ENCODE assay signal across 8 mouse cellular contexts in the genomic region with DNA sequence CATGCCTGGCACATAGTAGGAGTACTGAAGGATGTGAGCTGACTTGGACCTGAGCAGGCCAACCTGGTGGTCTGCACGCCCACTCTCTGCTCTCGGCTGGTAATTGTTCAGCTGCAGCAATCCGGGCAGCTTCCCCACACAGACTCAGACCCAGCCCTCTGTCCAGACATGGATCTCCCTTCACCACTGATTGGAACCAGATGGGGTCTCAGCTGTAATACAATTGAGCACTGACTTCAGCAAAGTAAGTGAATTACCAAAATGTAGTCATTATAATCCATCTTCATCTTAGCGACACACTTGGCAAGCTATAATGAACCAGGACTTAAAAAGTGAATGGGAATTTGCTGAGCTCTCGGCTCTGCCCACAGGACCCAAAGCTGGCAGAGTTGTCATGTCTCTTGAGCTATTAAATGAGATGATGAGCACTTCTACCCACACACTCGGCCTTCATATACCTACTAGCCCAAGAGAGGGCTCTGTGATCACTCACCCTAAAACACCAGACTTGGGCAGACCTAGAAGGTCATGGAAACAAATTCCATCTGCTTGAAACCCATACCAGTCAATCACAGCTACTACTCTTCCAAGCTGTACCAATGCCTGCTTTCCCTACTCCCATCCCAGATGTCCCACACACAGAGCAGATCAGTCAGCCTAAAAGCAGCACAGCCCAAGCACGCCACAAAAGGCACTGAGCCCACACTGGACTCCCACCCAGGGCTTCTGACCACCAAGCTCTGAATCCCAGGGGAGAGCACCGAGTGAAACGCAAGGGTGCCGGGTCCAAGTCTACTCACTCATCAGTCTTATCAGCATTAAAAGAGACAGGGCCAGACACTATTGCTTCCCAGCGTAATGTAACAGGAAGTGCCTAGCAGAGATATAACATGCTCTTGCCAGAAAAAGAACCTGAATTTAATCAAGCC.
DNase-seq lines count a peak whose midpoint lies in the region; ATAC-seq and TF ChIP-seq lines count a peak whose summit lies in the region.
"Had no signal": no experiment of that assay in that cellular context is flagged by ENCODE, and none has a peak within 500 bp of the region (broad histone marks: within the 10 kb centered on the region; RNA-seq: fewer than 3 reads in every experiment).

No protein-coding gene starts in this region.

- no peak overlapping the region for H3K4me3 ChIP-seq in midbrain, embryonic 13.5 days (replicated peaks)
- H3K4me3 ChIP-seq in midbrain, embryonic 16.5 days (ENCODE audit: low read depth, low read length) = no peak overlapping the region
- no peak overlapping the region for H3K4me3 ChIP-seq in embryonic fibroblast, embryonic 13.5 days (ENCODE audit: insufficient read depth, low read length)
- H3K4me3 ChIP-seq in intestine, embryonic 15.5 days (replicated peaks) = no peak overlapping the region
- H3K4me3 ChIP-seq: hindbrain, embryonic 15.5 days had no signal

- H3K27me3 ChIP-seq in midbrain, embryonic 13.5 days = no peaks in the 10 kb centered on the region
- H3K27me3 ChIP-seq in midbrain, embryonic 16.5 days (ENCODE audit: control insufficient read depth, insufficient read depth, low read depth, low read length) = no peaks in the 10 kb centered on the region
- no peaks in the 10 kb centered on the region for H3K27me3 ChIP-seq in intestine, embryonic 15.5 days (replicated peaks)
- H3K27me3 ChIP-seq: hindbrain, embryonic 15.5 days had no signal

- H3K9ac ChIP-seq in midbrain, embryonic 13.5 days (replicated peaks) = no peak overlapping the region
- H3K9ac ChIP-seq in midbrain, embryonic 16.5 days (ENCODE audit: low read depth, low read length) = no peak overlapping the region
- no peak overlapping the region for H3K9ac ChIP-seq in intestine, embryonic 15.5 days
- H3K9ac ChIP-seq: hindbrain, embryonic 15.5 days had no signal

- H3K27ac ChIP-seq in midbrain, embryonic 13.5 days = no peak overlapping the region
- H3K27ac ChIP-seq in midbrain, embryonic 16.5 days (ENCODE audit: low read length) = no peak overlapping the region
- peak overlapping the region; percentile 59 for H3K27ac ChIP-seq in embryonic fibroblast, embryonic 13.5 days (ENCODE audit: insufficient read depth, low read length)
- no peak overlapping the region for H3K27ac ChIP-seq in intestine, embryonic 15.5 days
- H3K27ac ChIP-seq: hindbrain, embryonic 15.5 days had no signal

- WGBS in midbrain, embryonic 13.5 days = 86% methylated on average over 11 of the region's 11 CpGs
- 85% methylated on average over 11 of the region's 11 CpGs for WGBS in midbrain, embryonic 16.5 days
- WGBS in intestine, embryonic 15.5 days = 55% methylated on average over 11 of the region's 11 CpGs

- TF ChIP-seq CTCF in embryonic fibroblast, embryonic 13.5 days (IDR thresholded peaks at IDR 0.05; ENCODE audit: borderline replicate concordance, insufficient read depth, low read length) = no peak

- H3K4me1 ChIP-seq in midbrain, embryonic 13.5 days (replicated peaks) = no peaks in the 10 kb centered on the region
- H3K4me1 ChIP-seq in midbrain, embryonic 16.5 days (ENCODE audit: control insufficient read depth, insufficient read depth, low read length) = peaks cover 2% of the 10 kb centered on the region; the same call in 1 of the 2 replicates
- H3K4me1 ChIP-seq in embryonic fibroblast, embryonic 13.5 days (ENCODE audit: control insufficient read depth, insufficient read depth, low read length) = peaks cover 18% of the 10 kb centered on the region
- 0 out of 2 replicates have a peak, but pooled peaks cover 8% of the 10 kb centered on the region for H3K4me1 ChIP-seq in intestine, embryonic 15.5 days (replicated peaks)
- H3K4me1 ChIP-seq: hindbrain, embryonic 15.5 days had no signal

- DNase-seq in yolk sac, embryonic 10.5 days (ENCODE audit: low spot score) = peak; percentile 9

- H3K9me3 ChIP-seq in midbrain, embryonic 13.5 days = no peaks in the 10 kb centered on the region
- no peaks in the 10 kb centered on the region for H3K9me3 ChIP-seq in midbrain, embryonic 16.5 days (replicated peaks; ENCODE audit: control insufficient read depth, low read length, poor library complexity, severe bottlenecking)
- no peaks in the 10 kb centered on the region for H3K9me3 ChIP-seq in intestine, embryonic 15.5 days
- H3K9me3 ChIP-seq: hindbrain, embryonic 15.5 days had no signal

- TF ChIP-seq POLR2A in embryonic fibroblast, embryonic 13.5 days (IDR thresholded peaks at IDR 0.05; ENCODE audit: low read depth, low read length) = no peak

- H3K36me3 ChIP-seq in midbrain, embryonic 13.5 days = no peaks in the 10 kb centered on the region
- H3K36me3 ChIP-seq in midbrain, embryonic 16.5 days (ENCODE audit: control insufficient read depth, insufficient read depth, low read length) = no peaks in the 10 kb centered on the region
- no peaks in the 10 kb centered on the region for H3K36me3 ChIP-seq in intestine, embryonic 15.5 days
- H3K36me3 ChIP-seq: hindbrain, embryonic 15.5 days had no signal

- no peak overlapping the region for H3K4me2 ChIP-seq in midbrain, embryonic 13.5 days (replicated peaks)
- no peak overlapping the region for H3K4me2 ChIP-seq in midbrain, embryonic 16.5 days (ENCODE audit: low read length)
- H3K4me2 ChIP-seq in intestine, embryonic 15.5 days (replicated peaks) = no peak overlapping the region
- H3K4me2 ChIP-seq: hindbrain, embryonic 15.5 days had no signal

- 0 out of 2 replicates have a peak, but pooled peaks have one; percentile 24 for ATAC-seq in midbrain, embryonic 13.5 days
- ATAC-seq in midbrain, embryonic 16.5 days = no peak
- ATAC-seq in intestine, embryonic 15.5 days = peak; percentile 57
- ATAC-seq in megakaryocyte, adult 5-6 weeks (ENCODE audit: poor library complexity, severe bottlenecking) = no peak
- no peak for ATAC-seq in monocyte, adult 5-6 weeks (replicated peaks; ENCODE audit: insufficient number of reproducible peaks, low FRiP score, low TSS enrichment, poor library complexity, severe bottlenecking)

Comparison
In these comparisons a context has a peak if more than half of its experiments do, and no peak if none do; other contexts are left out.
1. ATAC-seq: peak in midbrain, embryonic 13.5 days (single experiment) and intestine, embryonic 15.5 days (single experiment); none in midbrain, embryonic 16.5 days (single experiment), megakaryocyte, adult 5-6 weeks (single experiment) and monocyte, adult 5-6 weeks (single experiment).